Mouse (Mus musculus): Measurements from ENCODE around the gene Gm4981. TPM values are rescaled to one million over a fixed set of nuclear protein-coding genes. Genes with fewer than 3 reads are reported as not detected.

The Gm4981 gene
- polyA plus RNA-seq, 1 experiment from 2014 or later: not detected

DNA sequence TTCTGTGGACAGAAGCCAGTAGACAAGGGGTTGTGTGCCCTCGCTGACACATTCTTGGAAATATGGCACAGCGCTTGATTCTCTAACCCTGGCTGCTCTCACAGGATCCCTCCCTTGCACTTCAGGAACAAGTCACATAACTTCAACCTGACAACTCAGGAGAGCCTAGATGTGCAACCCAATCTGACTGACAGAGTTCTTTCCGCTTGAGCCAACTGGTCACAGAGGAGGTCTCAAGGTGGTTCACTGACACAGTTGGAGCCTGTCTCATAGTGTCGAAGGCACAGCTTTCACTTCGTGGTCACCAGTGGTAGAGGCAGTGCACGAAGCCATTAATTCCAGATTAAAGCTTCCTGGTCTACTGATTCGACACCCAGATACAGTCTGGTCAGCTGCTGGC lies 24.3 kb downstream of the Gm4981 start:
- Histone ChIP-seq H3K27ac (ENCODE audit: low read length) (no peak overlapping the region), H3K36me3 (ENCODE audit: control insufficient read depth, insufficient read depth) (no peaks in the 10 kb centered on the region), H3K9ac (ENCODE audit: low read length) (no peak overlapping the region), H3K9me3 (replicated peaks; ENCODE audit: control insufficient read depth, low read length) (peaks cover 7% of the 10 kb centered on the region; the same call in 1 of the 2 replicates), H3K27me3 (ENCODE audit: control insufficient read depth, insufficient read depth, low read length) (no peaks in the 10 kb centered on the region), H3K4me1 (ENCODE audit: control insufficient read depth, insufficient read depth, low read length) (no peaks in the 10 kb centered on the region), H3K4me3 (ENCODE audit: low read length) (no peak overlapping the region), H3K4me2 (ENCODE audit: low read depth, low read length) (no peak overlapping the region)
- ATAC-seq (replicated peaks; ENCODE audit: extremely low read depth, insufficient read depth, low FRiP score): no peak
- 70% methylated on average over 7 of the region's 7 CpGs for WGBS

DNA sequence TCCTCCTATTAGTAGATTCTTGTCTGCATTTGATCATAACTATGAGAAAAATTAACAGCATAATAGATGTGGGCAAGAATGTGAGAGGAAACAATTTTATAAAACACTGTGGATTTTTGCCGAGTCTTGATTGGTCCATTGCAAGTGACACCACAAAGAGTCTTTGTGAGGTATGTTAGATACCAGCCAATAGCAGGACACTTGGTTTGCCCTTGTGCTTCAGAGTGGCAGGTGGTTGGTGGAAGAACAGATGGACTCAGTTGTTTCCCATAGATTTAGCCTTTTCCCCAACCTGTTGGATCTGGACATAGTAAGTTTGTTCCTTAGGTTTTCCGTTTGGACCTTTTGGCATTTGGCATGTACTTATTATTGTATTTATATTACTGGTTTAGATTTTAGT lies 25.3 kb downstream of the Gm4981 start:
- Histone ChIP-seq H3K9ac (ENCODE audit: low read length) (no peak overlapping the region), H3K4me1 (ENCODE audit: control insufficient read depth, insufficient read depth, low read length) (no peaks in the 10 kb centered on the region), H3K36me3 (ENCODE audit: control insufficient read depth, insufficient read depth) (no peaks in the 10 kb centered on the region), H3K4me2 (ENCODE audit: low read depth, low read length) (no peak overlapping the region), H3K27me3 (ENCODE audit: control insufficient read depth, insufficient read depth, low read length) (no peaks in the 10 kb centered on the region), H3K4me3 (ENCODE audit: low read length) (no peak overlapping the region), H3K9me3 (replicated peaks; ENCODE audit: control insufficient read depth, low read length) (peaks cover 7% of the 10 kb centered on the region; the same call in 1 of the 2 replicates), H3K27ac (ENCODE audit: low read length) (no peak overlapping the region)
- no peak for ATAC-seq (replicated peaks; ENCODE audit: extremely low read depth, insufficient read depth, low FRiP score)
- WGBS: 88% methylated on average over 2 of the region's 2 CpGs

DNA sequence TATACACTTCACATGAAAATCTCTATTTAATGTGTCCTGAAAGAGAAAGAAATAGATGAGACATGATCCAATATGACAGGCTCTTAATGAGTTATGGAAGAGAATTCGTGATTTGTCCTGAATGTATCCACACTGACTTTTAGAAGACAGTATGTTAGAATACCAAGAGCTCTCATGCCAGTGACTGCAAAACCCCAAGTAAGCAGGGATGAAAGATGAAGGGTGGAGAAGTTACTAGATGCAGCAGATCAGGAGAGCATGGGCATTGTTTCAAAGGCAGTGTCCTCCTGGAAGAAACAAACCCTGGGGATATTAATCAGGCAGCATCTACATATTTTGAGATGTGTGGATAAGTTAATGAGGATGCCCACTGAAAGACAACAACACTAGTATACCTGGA lies 26.0 kb downstream of the Gm4981 start:
- H3K9me3 ChIP-seq (replicated peaks; ENCODE audit: control insufficient read depth, low read length): peaks cover 11% of the 10 kb centered on the region
- H3K27me3 ChIP-seq (ENCODE audit: control insufficient read depth, insufficient read depth, low read length): no peaks in the 10 kb centered on the region
- H3K4me1 ChIP-seq (ENCODE audit: control insufficient read depth, insufficient read depth, low read length): no peaks in the 10 kb centered on the region
- no peak overlapping the region for H3K4me2 ChIP-seq (ENCODE audit: low read depth, low read length)
- H3K27ac ChIP-seq (ENCODE audit: low read length): no peak overlapping the region
- ATAC-seq (replicated peaks; ENCODE audit: extremely low read depth, insufficient read depth, low FRiP score): no peak
- no peak overlapping the region for H3K4me3 ChIP-seq (ENCODE audit: low read length)
- no peak overlapping the region for H3K9ac ChIP-seq (ENCODE audit: low read length)
- H3K36me3 ChIP-seq (ENCODE audit: control insufficient read depth, insufficient read depth): no peaks in the 10 kb centered on the region
- 48% methylated on average over 1 of the region's 1 CpGs for WGBS

DNA sequence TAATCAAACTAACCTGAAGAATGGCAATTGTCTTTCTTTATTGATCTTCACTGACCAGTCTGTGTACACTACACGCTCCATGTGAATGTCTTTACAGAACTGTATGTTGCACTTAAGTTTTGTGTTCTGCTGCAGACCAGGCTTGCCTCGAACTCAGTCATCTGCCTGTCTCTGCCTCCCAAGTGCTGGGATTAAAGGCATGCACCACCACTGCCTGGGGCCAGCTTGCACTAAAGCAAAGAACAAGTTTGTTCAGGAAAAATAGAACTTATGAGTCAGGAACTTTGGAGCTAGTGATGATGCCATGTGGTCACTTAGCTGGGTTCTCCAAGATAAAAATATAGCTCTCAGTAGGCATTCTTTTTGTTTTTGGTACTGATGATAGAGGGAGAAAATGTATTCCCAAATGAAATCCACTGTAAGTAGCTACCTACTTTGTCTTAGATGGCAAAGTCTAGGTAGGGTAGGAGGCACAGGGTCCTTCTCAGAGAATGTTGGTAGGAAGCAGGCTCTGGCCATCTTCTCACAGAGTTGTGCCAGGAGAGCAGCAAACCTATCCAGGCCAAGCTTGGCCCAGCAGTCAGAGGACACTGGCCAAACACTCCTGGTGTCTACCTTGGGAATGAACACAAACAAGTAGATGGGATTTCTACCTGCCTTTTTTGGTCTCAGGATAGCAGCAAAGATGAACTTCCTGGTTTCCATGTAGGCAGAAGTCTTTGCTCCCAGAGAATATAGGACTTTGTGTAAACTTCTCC lies 26.6 kb downstream of the Gm4981 start:
- 63% methylated on average over 2 of the region's 2 CpGs for WGBS

DNA sequence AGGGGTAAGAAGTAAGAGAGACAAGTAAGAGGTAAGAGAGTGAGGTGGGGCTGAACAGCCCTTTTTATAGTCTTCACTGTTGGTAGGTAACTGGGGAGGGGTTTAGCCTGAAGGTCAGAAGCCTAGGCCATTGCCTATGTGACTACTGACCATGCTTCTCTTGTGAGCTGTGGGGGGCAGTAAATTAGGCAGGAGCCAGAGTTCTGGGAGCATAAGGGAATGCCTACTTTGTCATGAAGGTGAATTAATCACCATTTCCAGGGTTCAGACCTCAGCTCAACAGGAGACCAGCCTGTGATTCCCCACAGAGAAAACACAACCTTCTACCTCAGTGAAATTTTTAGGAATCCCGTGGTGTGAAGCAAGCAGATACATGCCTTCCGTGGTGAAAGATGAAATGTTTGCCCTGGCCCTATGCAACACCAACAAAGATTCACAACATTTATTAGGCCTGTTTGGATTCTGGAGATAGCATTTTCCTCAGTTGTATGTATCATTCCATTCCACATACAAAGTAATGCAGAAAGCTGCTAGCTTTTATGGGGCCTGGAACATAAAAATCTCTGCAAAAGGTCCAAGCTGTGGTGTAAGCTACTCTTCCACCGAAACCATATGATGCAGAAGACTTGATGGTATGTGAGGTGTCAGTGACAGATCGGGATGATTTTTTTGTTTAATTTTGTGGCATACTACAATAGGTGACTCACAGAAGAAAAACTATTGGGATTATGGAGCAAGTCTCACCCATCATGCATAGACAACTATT lies 29.7 kb downstream of the Gm4981 start:
- H3K36me3 ChIP-seq (ENCODE audit: control insufficient read depth, insufficient read depth): no peaks in the 10 kb centered on the region
- no peak overlapping the region for H3K27ac ChIP-seq (ENCODE audit: low read length)
- H3K9ac ChIP-seq (ENCODE audit: low read length): no peak overlapping the region
- H3K9me3 ChIP-seq (replicated peaks; ENCODE audit: control insufficient read depth, low read length): peaks cover 6% of the 10 kb centered on the region
- H3K4me3 ChIP-seq (ENCODE audit: low read length): no peak overlapping the region
- no peaks in the 10 kb centered on the region for H3K4me1 ChIP-seq (ENCODE audit: control insufficient read depth, insufficient read depth, low read length)
- no peak for ATAC-seq (replicated peaks; ENCODE audit: extremely low read depth, insufficient read depth, low FRiP score)
- 79% methylated on average over 4 of the region's 4 CpGs for WGBS
- H3K4me2 ChIP-seq (ENCODE audit: low read depth, low read length): no peak overlapping the region
- no peaks in the 10 kb centered on the region for H3K27me3 ChIP-seq (ENCODE audit: control insufficient read depth, insufficient read depth, low read length)

More for the DNA sequence above, 26.6 kb downstream of the Gm4981 start:
- Histone ChIP-seq H3K9me3 (replicated peaks; ENCODE audit: control insufficient read depth, low read length) (peaks cover 11% of the 10 kb centered on the region), H3K4me3 (ENCODE audit: low read length) (no peak overlapping the region), H3K4me1 (ENCODE audit: control insufficient read depth, insufficient read depth, low read length) (no peaks in the 10 kb centered on the region), H3K27me3 (ENCODE audit: control insufficient read depth, insufficient read depth, low read length) (no peaks in the 10 kb centered on the region), H3K9ac (ENCODE audit: low read length) (no peak overlapping the region), H3K4me2 (ENCODE audit: low read depth, low read length) (no peak overlapping the region), H3K36me3 (ENCODE audit: control insufficient read depth, insufficient read depth) (no peaks in the 10 kb centered on the region), H3K27ac (ENCODE audit: low read length) (no peak overlapping the region)
- ATAC-seq (replicated peaks; ENCODE audit: extremely low read depth, insufficient read depth, low FRiP score): no peak

DNA sequence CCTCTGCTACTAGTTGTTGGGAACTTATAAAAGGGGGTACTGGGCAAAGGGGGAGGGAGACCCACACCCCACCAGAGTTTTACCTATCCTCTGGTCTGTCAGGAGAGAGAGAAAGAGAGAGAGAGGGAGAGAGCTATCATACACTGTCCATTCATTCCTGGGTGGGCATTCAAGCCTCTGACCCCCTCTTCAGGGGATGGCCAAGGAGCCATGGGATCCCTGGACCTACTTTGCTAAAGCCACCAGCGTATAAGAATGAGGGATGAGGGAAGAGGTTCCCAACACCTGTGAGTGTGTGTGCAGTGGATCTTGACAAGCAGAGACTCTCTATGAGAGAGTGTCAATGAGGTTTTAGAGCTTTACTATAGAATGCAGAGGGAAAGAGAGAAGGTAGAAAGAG lies 30.5 kb downstream of the Gm4981 start:
- 40% methylated on average over 1 of the region's 1 CpGs for WGBS
- Histone ChIP-seq H3K27ac (ENCODE audit: low read length) (no peak overlapping the region), H3K4me3 (ENCODE audit: low read length) (no peak overlapping the region), H3K4me1 (ENCODE audit: control insufficient read depth, insufficient read depth, low read length) (no peaks in the 10 kb centered on the region), H3K9ac (ENCODE audit: low read length) (no peak overlapping the region), H3K36me3 (ENCODE audit: control insufficient read depth, insufficient read depth) (no peaks in the 10 kb centered on the region), H3K4me2 (ENCODE audit: low read depth, low read length) (no peak overlapping the region), H3K9me3 (replicated peaks; ENCODE audit: control insufficient read depth, low read length) (peaks cover 6% of the 10 kb centered on the region), H3K27me3 (ENCODE audit: control insufficient read depth, insufficient read depth, low read length) (no peaks in the 10 kb centered on the region)
- ATAC-seq (replicated peaks; ENCODE audit: extremely low read depth, insufficient read depth, low FRiP score): no peak

Other genes with a start within 250 kb of the Gm4981 start
- not detected in 2 replicates for gene AW822073, start 11.8 kb downstream of the Gm4981 start, polyA plus RNA-seq (2015; fragmentation: Nextera tagmentation; extraction: Ambion mirVana)
- 0.08 TPM in 1 of 2 replicates, not detected in the other for gene Duxf3, start 4.0 kb downstream of the Gm4981 start, polyA plus RNA-seq (2015; fragmentation: Nextera tagmentation; extraction: Ambion mirVana)
- 34.1 and 38.1 TPM in 2 replicates for gene Gcc2, start 18.8 kb upstream of the Gm4981 start, polyA plus RNA-seq (2015; fragmentation: Nextera tagmentation; extraction: Ambion mirVana)
- gene Lims1, start 86.8 kb upstream of the Gm4981 start, polyA plus RNA-seq (2015; fragmentation: Nextera tagmentation; extraction: Ambion mirVana): 163 and 185 TPM in 2 replicates
- gene Ranbp2, start 210.2 kb upstream of the Gm4981 start, polyA plus RNA-seq (2015; fragmentation: Nextera tagmentation; extraction: Ambion mirVana): 14.0 and 15.4 TPM in 2 replicates